Mouse (Mus musculus) kidney, adult 18-20 months (tissue): ENCODE data around the gene Afmid.
"Not testable (repeated sequence)": the region's sequence is repeated elsewhere in the genome, so short reads cannot be mapped to it uniquely, and the experiment has no call there.

ENCODE experiments used
- DNase-seq: peaks from one replicate; pipeline ENCODE4 v3.0.0; 2021

Afmid gene

DNA sequence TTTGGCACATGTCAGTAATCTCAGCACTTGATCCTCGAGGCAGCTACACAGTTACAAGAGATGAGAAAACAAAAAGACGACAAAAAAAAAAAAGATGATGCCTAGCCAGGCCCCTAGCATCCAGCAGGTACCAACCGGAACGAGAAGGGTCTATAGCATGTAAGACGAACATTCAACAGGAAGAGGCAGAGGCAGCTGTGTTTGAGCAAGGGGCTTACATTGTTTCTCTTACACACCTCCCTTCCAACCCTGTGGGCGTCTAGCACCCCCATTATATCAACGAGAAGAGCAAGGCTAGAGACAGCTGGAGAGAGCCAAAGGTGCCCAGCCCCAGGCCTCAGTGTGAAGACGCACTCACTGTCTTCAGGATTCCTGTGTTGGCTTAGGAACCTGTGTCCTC lies 1.2 kb downstream of the Afmid start:
- no peak for DNase-seq

DNA sequence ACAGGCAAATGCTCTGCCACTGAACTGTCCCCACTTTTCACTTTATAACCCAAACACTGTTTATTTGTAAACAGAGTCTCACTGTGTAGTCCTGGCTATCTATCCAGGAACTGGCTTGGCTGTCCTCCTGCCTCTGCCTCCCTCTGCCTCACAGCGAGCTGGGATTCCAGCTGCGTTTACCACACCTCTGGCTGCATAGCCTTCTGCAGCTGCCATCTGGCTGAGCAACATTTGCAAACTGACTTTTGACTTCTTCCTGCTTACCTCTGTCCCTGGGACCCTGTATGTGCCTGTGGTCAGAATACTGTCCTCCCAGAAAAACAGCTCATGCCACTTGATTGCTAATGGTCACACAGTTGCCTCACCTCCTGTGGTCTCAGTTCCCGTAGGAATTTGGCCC lies 1.7 kb downstream of the Afmid start:
- no peak for DNase-seq

DNA sequence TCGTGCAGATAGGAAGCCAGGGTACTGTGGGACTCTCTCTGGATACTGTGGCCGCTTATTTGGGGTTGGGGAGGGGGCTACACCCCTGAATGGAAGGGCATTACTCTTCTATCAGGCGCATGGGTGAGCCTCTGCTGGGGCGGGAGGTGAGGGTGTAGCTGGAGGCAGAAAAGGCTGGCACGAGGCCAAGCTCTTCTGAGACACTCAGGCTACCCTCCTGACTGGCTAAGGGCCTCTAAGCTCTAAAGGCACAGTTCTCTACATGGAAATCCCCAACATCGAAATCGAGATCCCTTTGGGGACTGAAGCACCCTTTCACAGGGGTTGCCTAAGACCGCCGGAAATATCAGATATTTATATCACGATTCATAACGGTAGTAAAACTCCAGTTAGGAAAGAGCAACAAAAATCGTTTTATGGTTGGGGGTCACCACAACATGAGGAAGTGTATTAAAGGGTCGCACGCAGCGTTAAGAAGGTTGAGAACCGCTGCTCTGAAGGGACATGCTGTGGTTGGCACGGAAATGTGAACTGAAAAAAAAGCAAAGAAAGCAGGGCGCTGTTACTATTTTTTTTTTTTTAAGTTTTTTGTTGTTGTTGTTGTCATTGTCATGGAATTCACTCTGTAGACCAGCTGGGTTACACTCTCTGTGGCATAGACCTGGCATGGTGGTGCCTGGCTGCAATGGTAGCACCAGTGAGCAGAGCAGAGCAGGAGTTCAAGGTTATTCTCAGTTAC lies 2.6 kb downstream of the Afmid start:
- peak; percentile 50 for DNase-seq

DNA sequence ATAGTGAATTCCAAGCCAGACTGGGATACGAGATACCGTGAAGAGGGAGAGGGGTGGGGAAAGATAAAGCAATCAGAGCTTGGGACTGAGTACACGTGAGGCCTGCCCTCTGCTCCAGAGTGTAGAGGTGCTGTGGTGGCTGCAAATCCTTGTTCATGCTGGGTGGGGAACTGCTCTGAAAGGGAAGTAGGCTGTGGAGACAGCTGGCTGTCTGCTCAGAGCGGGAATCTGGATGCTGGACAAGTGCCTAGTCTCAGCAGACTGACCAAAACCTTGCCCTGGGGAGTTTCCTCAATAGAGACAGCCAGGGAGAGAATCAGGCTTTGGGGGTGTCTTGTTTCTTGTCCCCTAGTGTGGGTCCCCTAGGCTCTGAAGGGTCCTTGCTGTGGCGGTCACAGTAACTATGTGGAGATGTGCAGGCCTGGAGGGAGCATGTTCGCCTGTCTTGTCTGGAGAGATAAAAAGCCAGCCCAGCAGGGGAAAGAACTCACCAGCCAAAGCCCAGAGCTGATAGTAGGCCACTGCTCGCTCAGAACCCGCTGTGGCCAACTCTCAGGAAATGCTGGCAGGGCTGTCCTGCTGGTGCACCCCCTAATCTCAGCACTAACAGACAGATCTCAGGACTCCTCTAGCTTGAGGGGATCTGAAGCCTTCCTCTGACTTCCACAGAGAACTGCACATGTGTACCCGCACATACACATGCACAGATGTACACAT lies 3.3 kb downstream of the Afmid start:
- peak; percentile 63 for DNase-seq

DNA sequence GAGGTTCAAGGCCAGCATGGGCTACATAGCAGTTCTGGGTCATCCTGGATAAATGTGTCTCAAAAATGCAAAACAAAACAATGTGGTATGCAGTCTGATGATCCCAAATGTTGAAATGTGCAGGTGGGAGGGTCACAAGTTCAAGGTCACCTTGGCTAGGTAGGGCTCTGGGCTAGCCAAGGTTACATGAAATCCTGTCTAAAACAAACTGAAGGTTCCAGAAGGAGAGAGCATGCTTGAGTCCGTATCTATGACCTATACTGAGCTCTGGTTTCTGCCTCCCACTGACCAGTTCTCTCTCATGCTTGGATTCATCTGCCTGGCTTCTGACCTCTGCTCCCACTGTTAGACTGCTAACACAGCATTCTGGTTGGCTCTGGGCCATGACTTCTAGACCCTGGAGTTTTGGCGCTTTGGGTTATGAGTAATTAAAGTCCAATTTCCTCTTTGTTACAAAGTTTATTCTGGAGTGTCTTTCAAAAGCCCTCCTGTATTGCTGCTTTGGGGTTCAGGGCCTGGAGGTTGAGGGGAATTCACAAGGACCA lies 4.0 kb downstream of the Afmid start:
- DNase-seq, result peak; percentile 85

DNA sequence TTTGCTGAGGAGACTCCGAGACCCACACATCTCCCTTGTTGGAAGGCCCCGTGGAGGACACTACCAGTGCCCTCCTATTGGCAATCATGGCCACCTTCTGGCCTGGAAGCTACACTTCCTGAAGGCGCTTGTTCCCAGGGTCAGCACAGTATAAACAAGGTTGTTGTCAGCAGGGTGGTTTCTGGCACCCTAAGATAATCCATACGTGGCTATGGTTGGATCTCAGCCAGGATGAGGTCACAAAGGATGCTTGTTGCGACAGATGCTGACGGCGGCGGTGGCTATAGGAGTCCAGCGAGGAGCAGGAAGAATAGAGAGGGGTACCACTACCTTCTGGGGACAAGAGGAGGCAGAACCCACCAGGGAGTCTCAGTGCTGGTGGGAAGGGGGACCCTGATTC lies 4.7 kb downstream of the Afmid start:
- no peak for DNase-seq

DNA sequence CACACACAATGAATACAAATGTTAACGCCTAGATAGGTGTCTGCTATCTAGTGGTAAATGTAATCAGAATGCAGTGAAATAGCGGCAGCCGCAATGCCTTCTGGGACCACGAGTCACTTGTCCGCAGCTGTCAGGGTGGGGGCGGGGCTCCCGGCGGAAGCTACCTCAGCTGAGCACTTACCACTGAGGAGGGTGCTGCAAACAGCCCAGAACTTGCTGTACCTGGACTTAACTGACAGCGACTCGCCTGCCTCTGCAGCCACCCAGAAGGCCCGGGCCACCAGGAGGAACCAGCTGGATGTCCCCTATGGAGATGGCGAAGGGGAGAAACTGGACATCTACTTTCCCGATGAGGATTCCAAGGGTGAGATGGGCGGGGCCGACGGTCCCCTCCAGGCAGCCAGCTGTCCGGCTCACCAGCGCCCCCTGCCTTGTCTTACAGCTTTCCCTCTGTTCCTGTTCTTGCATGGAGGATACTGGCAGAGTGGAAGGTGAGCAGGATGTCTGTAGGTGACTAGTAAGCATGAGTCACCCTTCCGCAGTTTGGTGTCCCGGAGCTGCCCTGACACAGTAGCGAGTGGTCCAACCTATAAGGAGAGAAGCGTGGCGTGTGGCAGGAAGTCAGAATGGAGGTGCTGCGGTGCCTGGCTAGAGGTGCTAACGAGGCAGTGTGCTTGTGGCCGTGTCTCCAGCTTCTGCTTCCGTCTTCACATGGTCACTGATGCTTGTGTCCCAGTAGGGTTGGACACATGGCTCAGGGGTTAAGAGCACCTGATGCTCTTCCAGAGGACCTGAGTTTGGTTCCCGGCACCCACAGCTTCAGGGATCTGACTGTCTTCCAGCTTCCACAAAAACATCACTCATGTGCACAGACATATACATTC lies 6.6 kb downstream of the Afmid start:
- DNase-seq, result peak; percentile 79

DNA sequence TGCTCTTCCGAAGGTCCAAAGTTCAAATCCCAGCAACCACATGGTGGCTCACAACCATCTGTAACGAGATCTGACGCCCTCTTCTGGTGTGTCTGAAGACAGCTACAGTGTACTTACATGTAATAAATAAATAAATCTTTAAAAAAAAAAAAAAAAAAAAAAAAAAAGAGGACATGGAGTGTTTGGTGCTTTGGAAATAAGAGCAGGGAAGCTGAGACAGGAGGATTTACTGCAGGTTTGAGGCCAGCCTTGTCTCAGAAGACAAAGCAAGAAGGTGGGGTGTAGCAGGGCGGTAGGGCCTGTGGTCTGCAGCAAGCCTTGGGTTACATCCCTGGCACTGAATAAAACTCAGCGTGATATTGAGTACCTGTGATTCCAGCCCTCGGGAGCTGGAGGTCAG lies 7.8 kb downstream of the Afmid start:
- DNase-seq, result not testable (repeated sequence)

DNA sequence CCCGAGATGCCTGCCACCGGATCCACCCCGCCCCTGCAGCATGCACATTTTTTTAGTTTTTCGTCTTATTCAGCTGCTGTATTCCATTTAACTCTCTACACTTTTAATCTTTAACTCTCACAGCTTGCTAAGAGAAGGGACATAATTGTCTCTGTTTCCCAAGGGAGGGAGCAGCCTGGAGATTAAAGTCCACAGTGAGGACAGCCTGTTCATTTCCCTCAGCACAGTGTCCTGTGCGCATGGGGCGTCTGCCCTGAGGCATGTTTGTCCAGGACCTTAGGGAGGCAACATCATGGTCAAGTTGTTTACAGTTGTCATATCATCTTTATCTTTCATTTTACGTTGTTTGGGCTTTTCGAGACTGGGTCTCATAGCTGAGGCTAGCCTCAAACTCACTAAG lies 8.4 kb downstream of the Afmid start:
- DNase-seq, result peak; percentile 78

DNA sequence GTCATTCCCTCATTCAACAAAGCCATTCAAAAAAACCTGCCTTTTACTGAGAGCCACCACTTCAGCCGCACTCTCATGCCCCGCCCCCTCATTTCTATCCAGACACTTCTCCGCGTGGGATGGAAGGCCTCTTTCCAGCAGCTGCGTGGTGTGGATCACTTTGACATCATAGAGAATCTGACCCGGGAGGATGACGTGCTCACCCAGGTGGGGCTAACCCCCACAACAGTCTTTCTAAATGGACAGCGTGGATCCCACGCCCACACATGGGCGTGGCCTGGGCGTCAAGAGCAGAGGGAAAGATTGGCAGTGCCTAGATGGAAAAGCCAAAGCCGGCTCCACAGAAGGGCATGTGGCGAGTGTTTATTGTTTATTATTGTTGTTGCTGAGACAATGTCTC lies 10.6 kb downstream of the Afmid start:
- peak; percentile 54 for DNase-seq

DNA sequence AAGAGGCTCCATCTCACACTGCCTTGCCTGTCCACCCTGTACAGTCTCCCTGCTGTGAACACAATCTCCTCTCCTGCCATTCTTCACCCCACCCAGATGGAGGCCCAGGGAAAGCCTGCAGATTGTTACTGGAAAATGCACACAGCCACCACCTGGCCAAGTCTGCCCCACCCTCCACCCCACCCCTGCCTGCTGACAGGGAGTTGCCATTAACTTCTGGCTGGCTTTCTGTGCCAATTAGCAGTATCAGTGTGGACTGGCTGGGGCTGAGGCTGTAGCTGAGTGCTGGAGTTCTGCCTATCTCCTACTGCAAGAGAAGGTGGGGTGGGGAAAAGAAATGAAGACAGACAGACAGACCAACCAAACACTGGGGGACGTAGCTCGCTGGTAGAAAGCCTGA lies 12.8 kb downstream of the Afmid start:
- peak; percentile 54 for DNase-seq

DNA sequence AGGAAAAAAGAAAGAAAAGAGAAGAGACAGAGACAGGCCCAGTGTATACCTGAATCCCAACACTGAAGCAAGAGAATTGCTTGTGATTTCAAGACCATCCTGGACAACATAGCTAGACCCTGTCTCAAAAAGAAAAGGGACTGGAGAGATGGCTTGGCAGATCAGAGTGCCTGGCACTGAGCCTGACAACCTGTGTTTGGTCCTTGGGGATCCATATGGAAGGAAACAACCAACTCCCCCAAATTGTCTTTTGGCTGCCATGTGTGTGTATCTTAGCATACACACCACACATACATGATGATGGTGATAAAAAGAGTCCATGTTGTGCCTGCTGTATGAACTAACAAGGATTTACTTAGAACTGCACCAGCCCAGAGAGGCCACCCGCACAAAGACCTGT lies 13.3 kb downstream of the Afmid start:
- no peak for DNase-seq

DNA sequence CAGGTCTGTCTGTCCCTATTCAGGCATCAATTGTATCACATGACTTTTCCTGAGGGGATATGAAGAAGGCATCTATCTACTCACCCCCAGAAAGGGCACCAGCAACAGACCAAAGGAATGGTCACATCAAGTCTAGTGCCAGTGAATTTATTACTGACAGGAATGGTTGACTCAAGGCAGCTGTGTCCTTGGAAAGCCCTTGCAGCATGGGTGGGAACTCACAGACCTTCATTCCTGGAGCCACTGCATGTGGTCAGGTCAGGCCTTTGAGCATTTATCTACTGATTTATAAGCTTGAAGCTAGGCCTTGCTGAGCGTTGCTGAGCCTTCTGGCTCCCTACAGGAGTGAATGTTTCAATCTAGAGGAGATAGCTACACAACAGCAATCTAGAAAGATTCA lies 15.2 kb downstream of the Afmid start:
- DNase-seq, result no peak

DNA sequence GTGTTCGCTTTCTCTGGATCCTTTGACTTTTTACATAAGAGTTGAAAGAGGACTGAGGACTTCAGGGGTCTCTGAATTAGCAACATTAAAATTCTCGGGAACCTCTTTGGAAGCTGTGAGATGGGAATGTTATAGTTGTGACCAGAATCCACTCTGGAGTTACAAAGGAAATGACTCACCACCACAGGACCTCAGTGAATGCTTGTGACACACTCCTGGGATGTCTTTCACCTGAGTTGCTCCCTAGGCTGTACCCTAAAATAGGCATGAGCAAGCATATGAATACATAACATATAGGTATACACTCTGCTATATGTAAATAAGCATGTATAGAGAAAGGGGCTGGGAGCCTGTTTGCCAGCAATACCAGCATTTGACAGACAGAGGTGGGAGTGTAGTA lies 17.7 kb downstream of the Afmid start:
- DNase-seq, result no peak

DNA sequence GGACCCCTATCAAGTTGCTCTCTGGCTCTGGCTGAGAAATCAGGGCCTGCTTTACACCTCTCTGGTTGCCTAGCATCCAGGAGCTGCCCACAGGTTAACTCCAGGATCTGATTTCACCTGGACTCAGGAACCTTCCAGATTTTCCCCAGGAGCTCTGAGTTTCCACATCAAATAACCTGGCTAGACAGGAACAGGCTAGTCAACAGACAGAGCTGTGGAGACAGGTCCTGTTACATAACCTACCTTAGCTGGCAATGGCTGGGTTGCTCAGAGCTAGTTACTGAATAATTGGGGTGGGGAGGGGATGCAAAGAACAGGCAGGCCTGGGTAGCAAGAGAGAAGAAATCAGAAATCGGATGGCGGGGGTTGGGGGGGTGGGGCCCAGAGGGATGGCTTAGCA lies 19.3 kb downstream of the Afmid start:
- DNase-seq, result peak; percentile 56

DNA sequence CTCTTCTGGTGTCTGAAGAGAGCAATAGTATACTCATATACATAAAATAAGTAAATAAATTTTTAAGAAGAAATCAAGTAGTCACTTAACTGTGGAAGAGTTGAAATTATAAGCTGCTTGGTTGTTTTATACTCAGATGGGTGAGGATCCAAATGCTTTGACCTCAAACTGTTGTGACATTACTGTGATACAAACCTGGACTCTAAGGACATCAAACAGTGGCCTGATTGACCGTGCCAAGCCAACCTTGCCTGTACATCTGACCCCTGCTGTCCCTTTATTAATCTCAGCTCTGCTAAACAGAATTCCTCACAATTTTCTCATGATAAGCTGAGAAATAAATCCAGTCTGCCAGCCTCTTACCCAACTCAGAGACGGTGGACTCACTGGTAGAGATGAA lies 19.9 kb downstream of the Afmid start:
- DNase-seq, result no peak

DNA sequence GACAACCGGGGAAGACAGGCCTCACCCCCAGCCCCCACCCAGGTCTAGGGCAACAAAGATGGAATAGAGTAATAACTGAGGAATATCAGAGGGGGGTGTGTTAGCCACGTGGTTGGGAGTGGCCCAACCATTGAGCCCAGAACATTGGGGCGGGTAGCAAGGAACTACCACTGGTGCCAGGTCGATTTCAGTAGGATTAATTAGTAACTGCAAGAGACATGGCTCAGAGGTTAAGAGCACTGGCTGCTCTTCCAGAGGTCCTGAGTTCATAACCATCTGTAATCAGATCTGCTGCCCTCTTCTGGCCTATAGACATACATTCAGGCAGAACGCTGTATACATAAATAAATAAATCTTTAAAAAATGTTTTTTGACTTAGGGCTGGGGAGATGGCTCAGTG lies 20.9 kb downstream of the Afmid start:
- DNase-seq, result peak; percentile 73

DNA sequence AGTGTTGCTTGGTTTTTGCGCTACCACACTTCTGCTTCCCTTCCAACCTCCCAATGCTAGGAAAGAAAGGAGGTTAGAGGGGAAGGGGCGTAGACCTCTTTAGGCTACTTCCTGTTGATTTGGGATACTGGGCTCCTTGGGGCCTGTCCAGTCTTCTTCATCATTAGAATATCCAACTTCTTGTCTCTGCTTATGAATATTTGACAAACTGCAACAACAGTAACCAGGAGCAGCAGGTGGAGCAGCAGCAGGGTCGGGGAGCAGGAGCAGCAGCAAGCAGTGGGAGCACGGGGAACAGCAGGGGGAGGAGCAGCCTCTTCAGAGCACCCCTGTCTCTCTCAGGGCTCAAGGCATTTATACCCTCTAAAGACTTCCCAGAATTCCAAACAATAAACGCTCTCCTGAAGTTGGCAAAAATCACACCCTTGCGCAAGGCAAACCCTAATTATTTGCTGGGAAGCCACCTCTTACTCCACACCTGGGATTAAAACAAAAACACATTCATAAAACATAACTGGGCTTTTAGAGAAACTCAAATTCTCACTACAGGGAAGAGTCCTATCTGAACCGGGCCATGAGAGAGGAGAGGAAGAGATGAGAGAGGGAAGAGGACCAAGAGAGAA lies 22.0 kb downstream of the Afmid start:
- no peak for DNase-seq

DNA sequence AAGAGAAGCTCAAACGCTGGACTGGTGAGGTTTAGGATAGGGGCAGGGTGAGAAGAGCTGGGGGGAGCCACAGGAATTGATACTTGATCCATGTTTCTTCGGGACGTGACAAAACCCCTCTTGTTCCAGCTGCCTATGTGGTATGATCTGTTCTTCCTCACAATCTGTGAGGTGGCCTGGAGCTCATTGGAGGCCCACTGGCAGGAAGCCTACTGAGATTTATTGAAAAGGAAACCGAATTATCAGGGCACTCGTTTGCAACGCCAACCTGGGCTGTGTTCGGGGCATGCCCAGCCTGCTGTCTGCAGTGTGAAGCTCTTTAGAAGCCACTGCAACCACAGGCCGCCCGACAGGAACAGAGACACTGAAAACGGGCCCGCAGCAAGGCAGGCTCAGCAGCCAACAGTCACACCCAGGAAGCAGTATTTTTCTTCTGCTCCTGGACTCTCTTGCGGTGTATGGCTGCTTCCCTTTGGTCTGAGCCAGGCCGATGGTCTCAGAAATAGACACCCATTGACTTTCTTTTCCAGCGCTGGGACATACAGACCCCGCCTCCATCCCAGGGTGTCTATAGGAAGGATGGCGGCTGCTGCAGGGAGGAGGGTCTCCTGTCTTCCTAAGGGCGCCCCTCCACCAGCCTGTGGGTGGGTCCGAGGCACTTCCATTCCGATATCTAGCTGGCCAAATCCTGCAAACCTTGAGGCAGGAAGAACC lies 22.7 kb downstream of the Afmid start:
- DNase-seq, result no peak

DNA sequence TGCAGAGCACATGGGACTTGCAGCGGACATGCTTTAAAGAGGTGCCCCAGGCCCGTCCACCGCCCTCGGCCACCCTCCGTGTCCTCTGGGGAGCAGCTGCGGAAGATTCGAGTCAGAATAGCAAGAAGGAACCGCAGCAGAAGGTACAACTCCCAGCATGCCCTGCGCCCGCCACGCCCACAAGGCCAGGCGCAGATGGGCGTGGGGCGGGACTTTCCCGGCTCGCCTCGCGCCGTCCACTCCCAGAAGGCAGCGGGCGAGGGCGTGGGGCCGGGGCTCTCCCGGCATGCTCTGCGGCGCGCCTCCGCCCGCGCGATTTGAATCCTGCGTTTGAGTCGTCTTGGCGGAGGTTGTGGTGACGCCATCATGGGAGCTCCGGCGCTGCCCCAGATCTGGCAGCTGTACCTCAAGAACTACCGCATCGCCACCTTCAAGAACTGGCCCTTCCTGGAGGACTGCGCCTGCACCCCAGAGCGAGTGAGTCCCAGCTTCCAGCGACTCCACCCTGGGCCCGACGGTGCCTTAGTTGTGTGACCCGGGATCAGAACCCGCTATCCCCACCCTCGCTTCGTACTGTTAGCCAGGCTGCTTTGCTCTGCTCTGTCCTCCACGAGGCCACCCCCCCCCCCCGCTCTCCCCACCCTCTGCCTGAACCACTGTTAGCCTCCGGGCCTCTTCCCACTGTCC lies 23.4 kb downstream of the Afmid start, which contains the start of gene Birc5:
Birc5 (plus strand) TSS at position 267 of the 687 bp plus-strand sequence.
- peak; percentile 97 for DNase-seq

DNA sequence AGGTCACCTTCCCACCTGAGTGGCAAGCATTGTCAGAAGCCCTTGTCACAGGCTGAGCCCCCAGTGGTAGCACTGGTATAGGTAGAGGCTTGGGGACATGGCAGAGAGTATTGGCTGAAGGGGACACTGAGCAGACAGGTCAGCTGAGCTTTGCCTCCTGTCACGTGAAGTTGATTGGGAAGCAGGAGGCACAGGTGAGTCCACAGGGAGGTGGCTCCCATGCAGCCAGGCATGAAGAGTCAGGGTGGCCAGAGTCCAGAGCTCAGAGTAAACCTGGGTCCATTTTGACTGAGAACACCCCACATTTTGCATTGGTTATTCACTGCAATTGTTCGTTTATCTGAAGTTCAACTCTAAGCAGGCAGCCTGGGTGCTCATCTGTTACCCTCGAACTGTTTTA lies 27.2 kb downstream of the Afmid start:
- no peak for DNase-seq

DNA sequence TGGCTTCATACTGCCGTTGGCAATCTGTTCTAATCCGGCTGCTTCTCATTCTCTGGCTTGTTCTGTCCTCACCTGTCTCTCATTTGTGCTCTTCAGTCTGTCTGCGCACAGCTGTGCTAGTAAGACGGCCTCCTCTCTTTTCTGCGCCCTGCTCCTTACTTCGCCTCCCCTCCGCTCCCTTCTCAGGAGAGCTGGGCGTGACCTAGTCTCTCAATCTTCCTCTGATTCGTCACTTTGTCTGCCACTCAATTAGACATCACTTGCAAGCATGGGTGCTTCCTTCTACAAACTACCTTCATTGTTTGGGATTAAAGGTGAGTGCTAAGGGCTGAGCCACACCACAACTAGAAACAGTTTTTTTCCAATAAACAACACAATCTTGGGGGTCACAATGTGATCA lies 28.5 kb downstream of the Afmid start:
- no peak for DNase-seq
